Mouse (Mus musculus) ES-E14 (cell line): Measurements from ENCODE around the gene Lrmda.

Source experiments
- CHD2 ChIP-seq: IDR thresholded peaks from 2 replicates; pipeline ENCODE4 v1.6.1; 2014; ENCODE audit warnings: mild to moderate bottlenecking, low read depth, low read length, inconsistent platforms
- HCFC1 ChIP-seq: IDR thresholded peaks from 2 replicates; pipeline ENCODE4 v1.6.1; 2012; ENCODE audit warnings: low read length, inconsistent platforms, borderline replicate concordance; ENCODE audit not compliant: insufficient read depth
- MAFK ChIP-seq: IDR thresholded peaks from 2 replicates; pipeline ENCODE4 v1.6.1; 2014; ENCODE audit warnings: mild to moderate bottlenecking, low read depth, low read length, inconsistent platforms; ENCODE audit not compliant: insufficient read depth
- ZC3H11A ChIP-seq: IDR thresholded peaks from 2 replicates; pipeline ENCODE4 v1.6.1; 2012; ENCODE audit warnings: low read depth, mild to moderate bottlenecking, inconsistent platforms, low read length, borderline replicate concordance
- ZNF384 ChIP-seq: IDR thresholded peaks from 2 replicates; pipeline ENCODE4 v1.6.1; 2012; ENCODE audit warnings: low read depth, low read length, inconsistent platforms

DNA sequence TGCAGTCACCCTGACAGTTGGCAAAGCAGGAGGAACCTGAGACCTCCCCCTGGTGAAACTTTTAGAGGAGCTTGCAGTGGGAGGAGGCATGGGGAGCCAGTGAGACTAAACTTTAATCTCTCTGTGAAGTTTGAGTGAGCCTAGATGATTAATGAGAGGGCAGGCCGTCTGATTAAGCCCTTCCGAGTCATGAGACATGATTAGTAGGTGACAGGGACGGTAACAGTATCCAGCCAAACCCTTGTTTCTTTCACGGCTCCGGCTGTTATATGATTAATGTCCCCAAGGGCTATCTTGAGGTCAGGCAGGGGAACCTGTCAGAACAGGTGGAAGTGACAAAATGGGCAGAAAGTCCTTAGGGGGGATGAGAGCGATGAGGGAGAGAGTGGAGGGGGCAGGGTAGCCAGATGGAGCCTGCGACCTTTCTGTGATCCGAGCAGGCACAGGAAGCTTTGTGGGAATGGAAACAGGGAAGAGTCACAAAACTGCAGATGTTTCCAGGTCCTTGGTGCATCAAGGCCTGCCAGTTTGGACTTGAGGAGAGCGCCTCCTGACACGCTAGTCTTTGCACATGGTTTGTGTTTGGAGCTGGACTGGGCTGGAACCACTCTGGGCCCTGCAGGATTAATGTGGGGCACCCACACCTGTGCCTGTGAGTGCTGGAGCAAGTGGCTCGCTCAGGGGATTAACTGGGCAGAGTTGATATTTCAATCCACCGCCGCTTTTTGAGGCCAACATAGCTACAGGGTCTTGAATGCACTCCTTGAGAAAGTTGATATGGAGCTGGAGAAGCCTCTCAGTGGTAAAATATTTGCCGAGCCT is 631.8 kb downstream of the Lrmda start:
- TF ChIP-seq MAFK: no peak
- no peak for TF ChIP-seq ZC3H11A
- no peak for TF ChIP-seq CHD2
- TF ChIP-seq HCFC1: no peak
- no peak for TF ChIP-seq ZNF384
